Mouse (Mus musculus): ENCODE measurements around the gene Trnau1ap. TPM values are rescaled to one million over a fixed set of nuclear protein-coding genes. Genes with fewer than 3 reads are reported as not detected.

Gene Trnau1ap
- polyA plus RNA-seq, 1 experiment from 2014 or later: 83.6 TPM

DNA sequence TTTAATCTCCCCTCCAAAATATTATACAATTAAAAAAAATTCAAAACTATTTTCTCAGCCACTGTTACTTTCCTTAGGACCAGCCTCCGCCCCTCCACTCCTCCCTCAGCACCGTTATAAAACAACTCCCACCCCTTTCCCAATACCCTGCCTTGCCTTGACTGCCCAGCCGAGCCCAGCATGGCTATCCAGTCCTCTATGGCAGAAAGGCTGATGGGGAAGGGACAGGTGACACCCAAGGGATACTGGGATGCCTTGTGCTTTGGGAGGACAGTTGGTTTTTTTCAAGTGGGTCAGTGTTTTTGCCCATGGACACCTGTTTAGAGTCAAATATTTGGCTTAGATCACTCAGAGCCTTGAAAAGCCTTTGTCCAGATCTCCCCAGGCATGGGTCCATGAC is 2.6 kb upstream of the Trnau1ap start:
- no peak for DNase-seq (ENCODE audit: low spot score)
- H3K4me3 ChIP-seq (ENCODE audit: low read depth, low read length): no peak overlapping the region
- H3K27ac ChIP-seq (replicated peaks; ENCODE audit: low read depth, low read length): no peak overlapping the region
- ATAC-seq (ENCODE audit: insufficient number of reproducible peaks, low FRiP score, low TSS enrichment, low read depth): no peak
- H3K9me3 ChIP-seq (ENCODE audit: control insufficient read depth, low read length): no peaks in the 10 kb centered on the region
- no peaks in the 10 kb centered on the region for H3K27me3 ChIP-seq (ENCODE audit: control insufficient read depth, insufficient read depth, low read length)
- no peak overlapping the region for H3K4me2 ChIP-seq (ENCODE audit: low read depth, severe bottlenecking)
- peaks cover 20% of the 10 kb centered on the region for H3K36me3 ChIP-seq (ENCODE audit: control insufficient read depth, insufficient read depth, low read length)
- 82% methylated on average over 3 of the region's 3 CpGs for WGBS
- no peak overlapping the region for H3K9ac ChIP-seq (ENCODE audit: low read length)
- peaks cover 4% of the 10 kb centered on the region for H3K4me1 ChIP-seq (ENCODE audit: control insufficient read depth, insufficient read depth, low read length)

GRCm38 (mm10) chr4:132329835-132330354 is 557 bp upstream of the Trnau1ap start:
- ATAC-seq (ENCODE audit: insufficient number of reproducible peaks, low FRiP score, low TSS enrichment, low read depth): no peak; the same call in 1 of the 2 replicates
- no peaks in the 10 kb centered on the region for H3K27me3 ChIP-seq (ENCODE audit: control insufficient read depth, insufficient read depth, low read length)
- peak overlapping the region; percentile 65 for H3K4me3 ChIP-seq (ENCODE audit: low read depth, low read length)
- H3K27ac ChIP-seq (replicated peaks; ENCODE audit: low read depth, low read length): no peak overlapping the region
- WGBS: 11% methylated on average over 10 of the region's 10 CpGs
- peaks cover 4% of the 10 kb centered on the region for H3K4me1 ChIP-seq (ENCODE audit: control insufficient read depth, insufficient read depth, low read length)
- peak overlapping the region; percentile 78 for H3K9ac ChIP-seq (ENCODE audit: low read length)
- peak overlapping the region; percentile 49 for H3K4me2 ChIP-seq (ENCODE audit: low read depth, severe bottlenecking)
- DNase-seq (ENCODE audit: low spot score): no peak
- H3K9me3 ChIP-seq (ENCODE audit: control insufficient read depth, low read length): no peaks in the 10 kb centered on the region
- H3K36me3 ChIP-seq (ENCODE audit: control insufficient read depth, insufficient read depth, low read length): peaks cover 20% of the 10 kb centered on the region

DNA sequence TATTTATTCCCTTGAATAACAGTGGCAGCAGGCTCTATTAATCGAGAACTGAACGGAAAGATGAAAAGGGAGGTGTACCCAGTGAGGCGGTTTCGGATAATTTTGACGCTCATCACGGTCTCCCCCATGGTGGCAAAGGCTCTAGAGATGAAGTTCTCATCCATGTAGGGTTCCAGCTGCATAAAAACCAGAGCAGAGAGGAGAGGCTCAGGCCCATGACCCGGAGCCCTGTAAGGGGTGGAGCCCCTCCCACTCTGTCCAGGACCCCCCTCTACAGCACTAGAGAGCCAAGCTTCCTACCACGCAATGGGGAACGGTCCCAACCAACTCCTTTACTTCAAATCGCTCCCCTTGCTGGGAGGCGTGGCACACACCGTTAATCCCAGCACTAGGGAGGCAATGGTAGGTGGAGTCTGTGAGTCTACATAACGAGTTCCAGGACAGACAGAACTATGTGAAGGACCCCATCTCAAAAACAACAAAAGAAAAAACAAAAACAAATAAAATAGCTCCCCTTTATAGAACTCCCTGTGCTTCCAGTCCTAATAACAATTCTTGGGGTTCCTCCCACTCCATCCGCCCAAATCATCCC is 851 bp downstream of the Trnau1ap start:
- Histone ChIP-seq H3K27ac (replicated peaks; ENCODE audit: low read depth, low read length) (no peak overlapping the region), H3K9me3 (ENCODE audit: control insufficient read depth, low read length) (no peaks in the 10 kb centered on the region), H3K4me2 (ENCODE audit: low read depth, severe bottlenecking) (peak overlapping the region; percentile 49), H3K36me3 (ENCODE audit: control insufficient read depth, insufficient read depth, low read length) (peaks cover 16% of the 10 kb centered on the region), H3K27me3 (ENCODE audit: control insufficient read depth, insufficient read depth, low read length) (no peaks in the 10 kb centered on the region), H3K4me1 (ENCODE audit: control insufficient read depth, insufficient read depth, low read length) (peaks cover 4% of the 10 kb centered on the region), H3K4me3 (ENCODE audit: low read depth, low read length) (peak overlapping the region; percentile 65), H3K9ac (ENCODE audit: low read length) (peak overlapping the region; percentile 78)
- ATAC-seq (ENCODE audit: insufficient number of reproducible peaks, low FRiP score, low TSS enrichment, low read depth) (no peak), DNase-seq (ENCODE audit: low spot score) (no peak)
- WGBS: 52% methylated on average over 14 of the region's 14 CpGs

DNA sequence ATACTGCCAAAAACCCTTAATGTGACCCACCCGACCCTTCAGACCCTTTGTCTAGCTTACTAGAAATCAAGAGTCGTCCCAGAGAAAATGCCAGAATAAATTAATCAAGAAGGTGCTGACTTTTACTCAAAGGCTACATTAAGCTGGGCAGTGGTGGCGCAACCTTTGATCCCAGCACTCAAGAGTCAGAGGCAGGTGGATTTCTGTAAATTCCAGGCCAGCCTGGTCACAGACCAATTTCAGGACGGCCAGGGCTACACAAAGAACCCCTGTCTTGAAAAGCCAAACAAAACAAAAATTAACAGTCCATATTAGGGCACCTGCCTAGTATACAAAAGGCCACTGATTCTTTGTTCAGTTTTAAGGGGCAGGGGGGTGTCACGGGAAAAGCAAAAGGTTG is 2.9 kb downstream of the Trnau1ap start:
- Histone ChIP-seq H3K4me1 (ENCODE audit: control insufficient read depth, insufficient read depth, low read length) (peaks cover 4% of the 10 kb centered on the region), H3K4me3 (ENCODE audit: low read depth, low read length) (no peak overlapping the region), H3K36me3 (ENCODE audit: control insufficient read depth, insufficient read depth, low read length) (peaks cover 10% of the 10 kb centered on the region; the same call in 1 of the 2 replicates), H3K9me3 (ENCODE audit: control insufficient read depth, low read length) (no peaks in the 10 kb centered on the region), H3K27ac (replicated peaks; ENCODE audit: low read depth, low read length) (no peak overlapping the region), H3K9ac (ENCODE audit: low read length) (no peak overlapping the region), H3K27me3 (ENCODE audit: control insufficient read depth, insufficient read depth, low read length) (no peaks in the 10 kb centered on the region), H3K4me2 (ENCODE audit: low read depth, severe bottlenecking) (no peak overlapping the region)
- ATAC-seq (ENCODE audit: insufficient number of reproducible peaks, low FRiP score, low TSS enrichment, low read depth) (no peak), DNase-seq (ENCODE audit: low spot score) (no peak)
- WGBS: 78% methylated on average over 5 of the region's 5 CpGs

DNA sequence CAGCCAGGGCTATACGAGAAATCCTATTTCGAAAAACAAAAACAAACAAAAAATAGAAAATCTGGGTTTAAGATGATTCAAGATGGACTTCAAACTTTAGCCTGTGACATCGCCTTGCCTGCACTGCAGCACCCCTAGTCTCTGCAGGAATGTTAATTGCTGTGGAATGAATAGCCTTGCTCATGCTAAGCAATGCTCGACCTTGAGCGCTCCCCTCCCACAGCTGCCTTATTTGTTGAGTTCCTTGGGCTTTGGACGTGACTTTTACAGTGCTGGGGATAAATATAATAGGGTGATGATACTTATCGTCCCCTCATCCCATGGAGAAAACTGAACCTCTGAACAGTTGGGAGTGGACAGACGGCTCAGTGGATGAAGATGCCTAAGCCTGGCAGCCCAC is 13.6 kb downstream of the Trnau1ap start:
- Histone ChIP-seq H3K27me3 (ENCODE audit: control insufficient read depth, insufficient read depth, low read length) (no peaks in the 10 kb centered on the region), H3K9ac (ENCODE audit: low read length) (no peak overlapping the region), H3K27ac (replicated peaks; ENCODE audit: low read depth, low read length) (no peak overlapping the region), H3K9me3 (ENCODE audit: control insufficient read depth, low read length) (no peaks in the 10 kb centered on the region), H3K36me3 (ENCODE audit: control insufficient read depth, insufficient read depth, low read length) (peaks cover 21% of the 10 kb centered on the region), H3K4me1 (ENCODE audit: control insufficient read depth, insufficient read depth, low read length) (no peaks in the 10 kb centered on the region), H3K4me2 (ENCODE audit: low read depth, severe bottlenecking) (no peak overlapping the region), H3K4me3 (ENCODE audit: low read depth, low read length) (no peak overlapping the region)
- DNase-seq (ENCODE audit: low spot score): no peak
- WGBS: 92% methylated on average over 8 of the region's 8 CpGs
- no peak for ATAC-seq (ENCODE audit: insufficient number of reproducible peaks, low FRiP score, low TSS enrichment, low read depth)

DNA sequence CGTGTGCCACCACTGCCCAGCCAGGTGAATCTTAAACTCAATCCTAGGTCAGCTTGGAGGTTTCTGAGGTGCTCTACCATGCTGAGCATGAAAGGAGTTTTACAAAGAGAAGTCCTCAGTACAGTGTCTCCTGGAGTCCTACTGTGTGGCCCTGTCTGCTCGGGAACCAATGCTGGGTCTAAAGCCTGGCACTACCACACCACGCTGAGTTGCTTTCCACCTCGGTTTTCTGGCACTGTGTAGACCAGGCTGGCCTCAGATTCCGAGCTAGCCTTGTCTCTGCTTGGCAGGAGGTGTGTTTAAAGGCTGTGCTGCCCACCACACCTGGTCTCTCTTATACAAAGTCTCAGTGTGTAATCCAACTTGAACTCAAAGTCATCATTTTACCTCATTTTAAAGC is 16.7 kb downstream of the Trnau1ap start:
- ATAC-seq (ENCODE audit: insufficient number of reproducible peaks, low FRiP score, low TSS enrichment, low read depth) (no peak), DNase-seq (ENCODE audit: low spot score) (no peak)
- Histone ChIP-seq H3K4me1 (ENCODE audit: control insufficient read depth, insufficient read depth, low read length) (peaks cover 3% of the 10 kb centered on the region; the same call in 1 of the 2 replicates), H3K27me3 (ENCODE audit: control insufficient read depth, insufficient read depth, low read length) (no peaks in the 10 kb centered on the region), H3K36me3 (ENCODE audit: control insufficient read depth, insufficient read depth, low read length) (peaks cover 20% of the 10 kb centered on the region), H3K9ac (ENCODE audit: low read length) (no peak overlapping the region), H3K4me3 (ENCODE audit: low read depth, low read length) (no peak overlapping the region), H3K4me2 (ENCODE audit: low read depth, severe bottlenecking) (no peak overlapping the region), H3K27ac (replicated peaks; ENCODE audit: low read depth, low read length) (no peak overlapping the region), H3K9me3 (ENCODE audit: control insufficient read depth, low read length) (no peaks in the 10 kb centered on the region)
- 87% methylated on average over 5 of the region's 5 CpGs for WGBS

DNA sequence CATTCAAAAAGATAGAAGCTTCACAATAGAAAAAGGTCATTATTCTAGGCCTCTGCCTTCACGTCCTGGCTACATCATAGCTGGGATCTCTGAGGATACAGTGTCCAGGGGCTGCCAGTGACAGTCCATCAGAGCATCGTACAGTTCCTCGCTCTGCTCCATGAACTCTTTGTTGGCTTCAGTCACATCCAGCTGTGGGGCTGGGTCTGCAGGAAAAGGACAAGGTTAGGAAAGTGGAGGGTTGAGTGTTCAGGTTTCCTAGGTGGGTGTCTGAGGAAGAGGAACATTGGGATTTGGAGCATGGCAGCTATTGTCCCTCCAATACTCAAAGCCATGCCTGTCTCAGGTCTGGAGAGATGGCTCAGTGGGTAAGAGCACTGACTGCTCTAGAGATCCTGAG is 17.5 kb downstream of the Trnau1ap start:
- ATAC-seq (ENCODE audit: insufficient number of reproducible peaks, low FRiP score, low TSS enrichment, low read depth) (no peak), DNase-seq (ENCODE audit: low spot score) (no peak)
- H3K4me3 ChIP-seq (ENCODE audit: low read depth, low read length): no peak overlapping the region
- no peaks in the 10 kb centered on the region for H3K9me3 ChIP-seq (ENCODE audit: control insufficient read depth, low read length)
- H3K27ac ChIP-seq (replicated peaks; ENCODE audit: low read depth, low read length): no peak overlapping the region
- peaks cover 20% of the 10 kb centered on the region for H3K36me3 ChIP-seq (ENCODE audit: control insufficient read depth, insufficient read depth, low read length)
- peaks cover 3% of the 10 kb centered on the region; the same call in 1 of the 2 replicates for H3K4me1 ChIP-seq (ENCODE audit: control insufficient read depth, insufficient read depth, low read length)
- 45% methylated on average over 3 of the region's 3 CpGs for WGBS
- H3K9ac ChIP-seq (ENCODE audit: low read length): no peak overlapping the region
- no peaks in the 10 kb centered on the region for H3K27me3 ChIP-seq (ENCODE audit: control insufficient read depth, insufficient read depth, low read length)
- no peak overlapping the region for H3K4me2 ChIP-seq (ENCODE audit: low read depth, severe bottlenecking)

- H3K27ac ChIP-seq (replicated peaks; ENCODE audit: low read depth, low read length): no peak overlapping the region
- no peaks in the 10 kb centered on the region for H3K27me3 ChIP-seq (ENCODE audit: control insufficient read depth, insufficient read depth, low read length)
- H3K4me1 ChIP-seq (ENCODE audit: control insufficient read depth, insufficient read depth, low read length): peaks cover 3% of the 10 kb centered on the region; the same call in 1 of the 2 replicates
- WGBS: 23% methylated on average over 1 of the region's 1 CpGs
- peaks cover 20% of the 10 kb centered on the region for H3K36me3 ChIP-seq (ENCODE audit: control insufficient read depth, insufficient read depth, low read length)
- no peak for ATAC-seq (ENCODE audit: insufficient number of reproducible peaks, low FRiP score, low TSS enrichment, low read depth)
- no peak for DNase-seq (ENCODE audit: low spot score)
- no peak overlapping the region for H3K4me3 ChIP-seq (ENCODE audit: low read depth, low read length)
- no peaks in the 10 kb centered on the region for H3K9me3 ChIP-seq (ENCODE audit: control insufficient read depth, low read length)
- H3K4me2 ChIP-seq (ENCODE audit: low read depth, severe bottlenecking): no peak overlapping the region
- H3K9ac ChIP-seq (ENCODE audit: low read length): no peak overlapping the region
Observed at GRCm38 (mm10) chr4:132311209-132311608, 18.1 kb downstream of the Trnau1ap start.
